Mouse (Mus musculus) hindbrain, embryonic 14.5 days (tissue): ENCODE results near the gene Cdc14a. TPM values are rescaled to one million over a fixed set of nuclear protein-coding genes. Genes with fewer than 3 reads are reported as not detected.

ENCODE experiments used
- ATAC-seq: fragments of 200-750 bp; cut with Nextera tagmentation; 2 replicates; pipeline ENCODE4 v1.8.0; 2017; ENCODE audit warnings: moderate number of reproducible peaks, mild to moderate bottlenecking, moderate TSS enrichment, moderate library complexity; ENCODE audit not compliant: low FRiP score
- DNase-seq: peaks from one replicate; pipeline ENCODE4 v3.0.0-alpha.2; 2015; ENCODE audit warnings: low spot score
- H3K27ac ChIP-seq: fragments of 300-500 bp; sonication (generic); 2 replicates; pipeline ENCODE4 v1.5.1; 2014; ENCODE audit warnings: mild to moderate bottlenecking, moderate library complexity
- H3K27me3 ChIP-seq: fragments of 300-500 bp; sonication (generic); 2 replicates; pipeline ENCODE4 v1.6.1; 2014; ENCODE audit warnings: mild to moderate bottlenecking, low read length, mixed read lengths; ENCODE audit not compliant: control insufficient read depth, insufficient read depth
- H3K36me3 ChIP-seq: fragments of 300-500 bp; sonication (generic); replicated peaks from 2 replicates; pipeline ENCODE4 v1.6.1; 2014; ENCODE audit not compliant: control insufficient read depth, insufficient read depth
- H3K4me1 ChIP-seq: fragments of 300-500 bp; sonication (generic); replicated peaks from 2 replicates; pipeline ENCODE4 v1.6.1; 2014; ENCODE audit warnings: antibody characterized with exemption, low read length, mixed read lengths; ENCODE audit not compliant: control insufficient read depth, insufficient read depth
- H3K4me2 ChIP-seq: fragments of 300-500 bp; sonication (generic); replicated peaks from 2 replicates; pipeline ENCODE4 v1.6.1; 2014; ENCODE audit warnings: mild to moderate bottlenecking, moderate library complexity
- H3K4me3 ChIP-seq: fragments of 300-500 bp; sonication (generic); replicated peaks from 2 replicates; pipeline ENCODE4 v1.5.1; 2014; ENCODE audit warnings: mild to moderate bottlenecking, low read length
- H3K9ac ChIP-seq: fragments of 300-500 bp; sonication (generic); 2 replicates; pipeline ENCODE4 v1.6.1; 2014
- H3K9me3 ChIP-seq: fragments of 300-500 bp; sonication (generic); 2 replicates; pipeline ENCODE4 v1.6.1; 2016; ENCODE audit warnings: low read length; ENCODE audit not compliant: control insufficient read depth
- WGBS: fragments of 180-500 bp; shearing (Covaris S2); extraction: QIAGEN DNeasy Blood & Tissue Kit; methylation state at CpG from one replicate; pipeline ENCODE4 v1.1.7; 2014; 5-methylcytosine and 5-hydroxymethylcytosine counted together
- polyA plus RNA-seq: library from polyadenylated mRNA; unstranded; fragments of >200 nt; fragmentation: Nextera tagmentation; extraction: Ambion mirVana; gene quantifications from 2 replicates; pipeline ENCODE4 v1.2.1, GENCODE M21; 2014

Gene Cdc14a
- polyA plus RNA-seq, 1 experiment from 2014 or later = 4.1 TPM

- WGBS = 80% methylated on average over 11 of the region's 11 CpGs
- H3K4me3 ChIP-seq = no peak overlapping the region
- H3K27me3 ChIP-seq = no peaks in the 10 kb centered on the region
- ATAC-seq (no peak), DNase-seq (no peak)
- no peaks in the 10 kb centered on the region for H3K36me3 ChIP-seq
- H3K27ac ChIP-seq = no peak overlapping the region
- no peaks in the 10 kb centered on the region for H3K9me3 ChIP-seq
- no peak overlapping the region for H3K4me2 ChIP-seq
- H3K9ac ChIP-seq = no peak overlapping the region
- peaks cover 12% of the 10 kb centered on the region for H3K4me1 ChIP-seq
Observed at GRCm38 (mm10) chr3:116401436-116401835, 22.4 kb downstream of the Cdc14a start.

- no peak overlapping the region for H3K4me3 ChIP-seq
- H3K4me2 ChIP-seq = peak overlapping the region; percentile 17; the same call in 1 of the 2 replicates
- WGBS = 67% methylated on average over 22 of the region's 22 CpGs
- H3K27ac ChIP-seq = no peak overlapping the region
- DNase-seq (no peak), ATAC-seq (no peak)
- no peaks in the 10 kb centered on the region for H3K36me3 ChIP-seq
- H3K9ac ChIP-seq = 0 out of 2 replicates have a peak overlapping the region, but pooled peaks have one; percentile 16
- H3K27me3 ChIP-seq = no peaks in the 10 kb centered on the region
- peaks cover 12% of the 10 kb centered on the region for H3K4me1 ChIP-seq
- no peaks in the 10 kb centered on the region for H3K9me3 ChIP-seq
Observed at GRCm38 (mm10) chr3:116399349-116400090, 24.3 kb downstream of the Cdc14a start.

GRCm38 (mm10) chr3:116398543-116398942 lies 25.3 kb downstream of the Cdc14a start:
- Histone ChIP-seq H3K4me1 (peaks cover 12% of the 10 kb centered on the region), H3K9ac (no peak overlapping the region), H3K27me3 (no peaks in the 10 kb centered on the region), H3K9me3 (no peaks in the 10 kb centered on the region), H3K4me2 (no peak overlapping the region), H3K4me3 (no peak overlapping the region), H3K36me3 (no peaks in the 10 kb centered on the region), H3K27ac (no peak overlapping the region)
- WGBS = 73% methylated on average over 10 of the region's 10 CpGs
- ATAC-seq (no peak), DNase-seq (no peak)

- Histone ChIP-seq H3K36me3 (no peaks in the 10 kb centered on the region), H3K4me2 (no peak overlapping the region), H3K4me3 (no peak overlapping the region), H3K27me3 (no peaks in the 10 kb centered on the region), H3K9ac (no peak overlapping the region), H3K27ac (no peak overlapping the region), H3K9me3 (no peaks in the 10 kb centered on the region), H3K4me1 (peaks cover 12% of the 10 kb centered on the region)
- no peak for DNase-seq
- 55% methylated on average over 7 of the region's 7 CpGs for WGBS
- ATAC-seq = no peak
Observed at GRCm38 (mm10) chr3:116397976-116398375, 25.9 kb downstream of the Cdc14a start.

- H3K9me3 ChIP-seq = no peaks in the 10 kb centered on the region
- H3K36me3 ChIP-seq = no peaks in the 10 kb centered on the region
- H3K4me2 ChIP-seq = no peak overlapping the region
- H3K4me3 ChIP-seq = no peak overlapping the region
- H3K27ac ChIP-seq = no peak overlapping the region
- H3K4me1 ChIP-seq = peaks cover 12% of the 10 kb centered on the region
- no peak for ATAC-seq
- H3K9ac ChIP-seq = no peak overlapping the region
- DNase-seq = no peak
- no peaks in the 10 kb centered on the region for H3K27me3 ChIP-seq
- WGBS = 91% methylated on average over 6 of the region's 6 CpGs
Observed at GRCm38 (mm10) chr3:116397341-116397740, 26.5 kb downstream of the Cdc14a start.

GRCm38 (mm10) chr3:116396571-116396970 lies 27.3 kb downstream of the Cdc14a start:
- Histone ChIP-seq H3K4me2 (no peak overlapping the region), H3K4me3 (no peak overlapping the region), H3K4me1 (peaks cover 12% of the 10 kb centered on the region), H3K36me3 (no peaks in the 10 kb centered on the region), H3K27ac (no peak overlapping the region), H3K9ac (no peak overlapping the region), H3K9me3 (no peaks in the 10 kb centered on the region), H3K27me3 (no peaks in the 10 kb centered on the region)
- ATAC-seq = no peak
- no peak for DNase-seq
- WGBS = 91% methylated on average over 3 of the region's 3 CpGs

- no peak for DNase-seq
Observed at GRCm38 (mm10) chr3:116394885-116395390, 28.9 kb downstream of the Cdc14a start.

GRCm38 (mm10) chr3:116391399-116391798 lies 32.4 kb downstream of the Cdc14a start:
- H3K9me3 ChIP-seq = no peaks in the 10 kb centered on the region
- H3K27ac ChIP-seq = no peak overlapping the region
- no peaks in the 10 kb centered on the region for H3K4me1 ChIP-seq
- DNase-seq (no peak), ATAC-seq (no peak)
- H3K9ac ChIP-seq = no peak overlapping the region
- no peaks in the 10 kb centered on the region for H3K27me3 ChIP-seq
- WGBS = 78% methylated on average over 10 of the region's 10 CpGs
- H3K4me3 ChIP-seq = no peak overlapping the region
- no peak overlapping the region for H3K4me2 ChIP-seq
- no peaks in the 10 kb centered on the region for H3K36me3 ChIP-seq

More at GRCm38 (mm10) chr3:116394885-116395390, 28.9 kb downstream of the Cdc14a start:
- Histone ChIP-seq H3K9ac (no peak overlapping the region), H3K27me3 (no peaks in the 10 kb centered on the region), H3K4me2 (no peak overlapping the region), H3K27ac (no peak overlapping the region), H3K9me3 (no peaks in the 10 kb centered on the region), H3K4me3 (no peak overlapping the region), H3K4me1 (peaks cover 6% of the 10 kb centered on the region; the same call in 1 of the 2 replicates), H3K36me3 (no peaks in the 10 kb centered on the region)
- no peak for ATAC-seq
- WGBS = 83% methylated on average over 5 of the region's 5 CpGs

- DNase-seq = no peak
- H3K9ac ChIP-seq = no peak overlapping the region
- H3K27ac ChIP-seq = no peak overlapping the region
- ATAC-seq = no peak
- WGBS = 92% methylated on average over 14 of the region's 14 CpGs
- H3K27me3 ChIP-seq = no peaks in the 10 kb centered on the region
- no peak overlapping the region for H3K4me3 ChIP-seq
- H3K4me2 ChIP-seq = no peak overlapping the region
- H3K9me3 ChIP-seq = no peaks in the 10 kb centered on the region
- H3K4me1 ChIP-seq = no peaks in the 10 kb centered on the region
- H3K36me3 ChIP-seq = no peaks in the 10 kb centered on the region
Observed at GRCm38 (mm10) chr3:116389500-116390470, 34.0 kb downstream of the Cdc14a start.
